Mouse (Mus musculus): ENCODE data around the gene Gm49383.

Gm49383 gene

DNA sequence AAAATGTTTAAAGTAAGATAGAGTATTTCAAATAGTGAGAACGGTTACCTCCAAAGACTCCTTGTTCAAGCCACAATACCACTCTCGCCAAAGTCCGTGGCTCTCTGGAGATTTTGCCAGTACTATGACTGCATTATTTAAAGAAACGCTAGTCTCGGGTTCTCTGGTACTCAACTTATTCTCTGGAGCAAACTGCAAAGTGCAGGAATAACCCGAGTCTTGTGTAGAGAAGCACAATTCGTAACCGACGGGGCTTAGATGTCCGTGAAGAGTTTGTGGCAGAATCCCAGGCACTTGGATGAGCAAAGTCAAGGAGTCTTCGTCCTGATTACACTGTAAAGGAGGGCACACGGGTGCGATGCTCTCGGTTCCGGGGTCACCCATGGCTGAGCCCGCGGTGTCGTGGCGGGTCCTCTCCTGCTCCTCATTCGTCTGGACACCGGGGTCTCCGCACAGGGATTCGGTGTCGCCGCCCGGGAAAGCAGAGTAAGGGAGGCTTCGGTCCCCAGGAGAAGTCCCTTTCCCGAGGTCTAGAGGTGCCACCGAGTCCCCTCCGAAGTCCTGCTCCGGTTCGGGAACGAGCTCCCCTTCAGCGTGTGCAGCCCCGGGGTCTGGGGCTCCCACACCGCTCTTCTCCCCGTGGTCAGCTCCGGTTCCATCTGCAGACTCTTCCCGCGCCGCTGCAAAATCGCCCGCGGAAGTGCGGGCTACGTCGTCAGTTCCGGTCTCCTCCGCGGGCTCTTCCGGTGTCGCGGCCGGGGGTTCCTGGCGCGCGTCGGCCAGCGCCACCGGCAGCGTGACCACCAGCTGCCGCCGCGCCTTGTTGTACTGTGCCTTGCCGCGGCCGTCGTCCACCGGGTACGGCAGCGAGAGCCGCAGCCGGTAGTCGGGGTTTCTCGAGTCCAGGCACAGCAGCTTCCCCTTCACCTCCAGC, at the start of gene Gm49383:
Gm49383 (minus strand) TSS at position 661 of the 934 bp plus-strand sequence.
- peak; percentile 37 for DNase-seq (ENCODE audit: low spot score)

DNA sequence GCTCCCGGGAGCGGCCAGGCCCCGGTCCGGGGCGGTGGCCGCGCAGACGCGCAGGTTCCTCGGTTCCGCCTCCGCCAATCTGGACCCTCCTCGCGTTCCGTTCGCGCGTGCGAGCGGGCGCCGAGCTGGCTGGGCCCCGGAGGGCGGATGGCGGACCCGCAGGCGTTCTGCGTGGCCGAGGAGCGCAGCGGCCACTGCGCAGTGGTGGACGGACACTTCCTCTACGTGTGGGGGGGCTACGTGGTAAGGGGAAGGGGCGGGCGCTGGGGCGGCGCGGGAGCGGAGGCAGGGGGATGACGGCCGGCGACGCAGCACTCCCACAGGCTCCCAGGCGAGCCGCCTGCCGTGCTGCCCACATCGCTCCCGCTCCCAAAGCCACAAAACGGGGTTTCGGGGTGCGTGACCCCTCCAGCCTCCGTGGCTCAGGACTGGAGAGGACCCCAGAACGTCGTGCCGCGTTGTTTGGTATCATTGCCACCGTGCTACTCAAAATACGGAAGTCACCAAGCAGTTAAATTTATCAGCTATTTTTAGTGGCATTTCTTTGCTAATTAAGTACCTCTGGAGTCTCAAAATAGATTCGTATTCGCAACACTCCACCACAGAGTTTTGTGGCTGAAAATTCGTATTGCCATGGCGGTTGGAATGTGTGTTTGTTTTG, 45.0 kb upstream of the Gm49383 start:
- DNase-seq (ENCODE audit: low spot score) = peak; percentile 55

DNA sequence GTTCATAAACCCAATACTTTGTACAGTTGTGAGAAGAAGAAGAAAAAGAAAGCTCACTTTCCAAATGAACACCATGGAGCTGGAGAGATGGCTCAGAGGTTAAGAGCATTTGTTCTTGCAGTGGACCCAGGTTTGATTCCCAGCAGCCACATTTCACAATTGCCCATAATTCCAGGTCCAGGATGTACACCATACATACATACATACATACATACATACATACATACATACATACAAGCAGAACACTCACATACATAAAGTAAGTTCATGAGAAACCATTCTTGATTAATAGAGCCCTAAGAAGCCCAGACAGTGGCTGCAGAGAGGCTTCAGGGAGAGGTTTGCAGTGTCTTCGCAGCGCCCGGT, 44.5 kb upstream of the Gm49383 start:
- no peak for DNase-seq (ENCODE audit: low spot score)

DNA sequence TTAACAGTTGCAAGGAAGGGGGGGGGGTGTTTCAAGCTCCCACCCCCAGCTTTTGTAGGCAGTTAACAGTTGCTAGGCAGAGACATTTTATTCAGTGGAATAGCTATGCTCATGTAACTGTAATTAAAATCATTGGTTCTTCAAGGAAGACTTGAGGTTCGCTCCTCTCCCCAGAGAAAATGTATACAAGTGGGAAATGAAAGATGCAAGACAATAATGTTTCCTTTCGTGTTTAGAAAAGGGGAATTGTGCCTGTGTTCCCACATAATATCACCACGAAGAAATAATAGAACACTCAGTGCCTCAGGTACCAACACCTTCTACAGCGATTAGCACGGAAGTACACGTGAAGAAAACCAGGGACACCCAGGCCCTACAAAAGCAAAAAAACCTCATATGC, 44.0 kb upstream of the Gm49383 start, which contains the start of gene Klhdc1:
Klhdc1 (plus strand) TSS at position 301 of the 400 bp plus-strand sequence.
- DNase-seq (ENCODE audit: low spot score) = no peak

DNA sequence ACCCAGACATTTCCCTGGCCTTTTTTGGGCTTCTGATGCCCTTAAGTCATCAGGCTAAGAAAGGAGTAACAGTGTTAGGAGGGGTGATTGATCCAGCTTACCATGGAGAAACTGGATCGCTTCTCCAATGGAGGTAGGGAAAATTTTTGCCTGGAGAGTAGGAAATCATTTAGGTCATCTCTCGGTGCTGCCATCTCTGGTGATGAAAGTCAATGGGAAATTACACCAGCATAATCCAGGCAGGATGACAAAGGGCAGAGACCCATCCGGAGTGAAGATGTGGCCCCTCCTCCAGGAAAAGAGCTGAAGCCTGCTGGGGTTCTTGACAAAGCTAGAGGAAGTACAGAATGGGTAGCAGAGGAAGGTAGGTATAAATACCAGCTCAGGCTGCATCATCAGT, 41.4 kb upstream of the Gm49383 start:
- no peak for DNase-seq (ENCODE audit: low spot score)

DNA sequence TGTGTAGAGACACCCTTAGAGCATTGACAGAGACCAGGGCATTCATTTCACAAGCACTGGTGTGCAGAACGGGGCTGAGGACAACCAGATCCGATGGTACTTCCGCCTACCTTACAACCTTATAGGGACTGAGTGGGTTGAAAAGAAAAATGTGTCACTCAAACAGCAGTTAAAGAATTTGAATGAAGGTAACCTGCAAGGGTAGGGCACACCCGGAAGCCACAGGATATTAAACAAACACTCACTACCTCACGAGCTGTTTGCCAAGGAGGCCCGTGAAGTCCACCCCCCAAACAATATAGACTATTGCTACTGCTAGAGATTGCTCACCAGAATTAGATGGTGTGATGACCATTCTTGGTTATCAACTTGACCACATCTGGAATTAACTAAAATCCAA, 38.9 kb upstream of the Gm49383 start:
- no peak for DNase-seq (ENCODE audit: low spot score)

DNA sequence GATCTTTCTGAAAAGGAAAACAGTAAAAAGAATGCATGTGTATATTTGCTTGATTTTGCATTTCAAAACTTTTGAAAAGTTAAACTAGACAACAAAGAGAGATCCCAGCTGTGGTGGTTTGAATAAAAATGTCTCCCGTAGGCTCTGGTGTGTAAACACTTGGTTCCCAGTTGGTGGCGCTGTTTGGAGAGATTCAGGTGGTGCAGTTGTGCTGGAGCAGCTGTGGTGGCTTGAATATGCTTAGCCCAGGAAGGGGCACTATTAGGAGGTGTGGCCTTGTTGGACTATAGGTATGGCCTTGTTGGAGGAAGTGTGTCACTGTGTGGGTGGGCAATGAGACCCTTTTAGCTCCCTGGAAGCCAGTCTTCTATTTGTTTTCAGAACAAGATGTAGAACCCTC, 32.3 kb upstream of the Gm49383 start:
- no peak for DNase-seq (ENCODE audit: low spot score)

DNA sequence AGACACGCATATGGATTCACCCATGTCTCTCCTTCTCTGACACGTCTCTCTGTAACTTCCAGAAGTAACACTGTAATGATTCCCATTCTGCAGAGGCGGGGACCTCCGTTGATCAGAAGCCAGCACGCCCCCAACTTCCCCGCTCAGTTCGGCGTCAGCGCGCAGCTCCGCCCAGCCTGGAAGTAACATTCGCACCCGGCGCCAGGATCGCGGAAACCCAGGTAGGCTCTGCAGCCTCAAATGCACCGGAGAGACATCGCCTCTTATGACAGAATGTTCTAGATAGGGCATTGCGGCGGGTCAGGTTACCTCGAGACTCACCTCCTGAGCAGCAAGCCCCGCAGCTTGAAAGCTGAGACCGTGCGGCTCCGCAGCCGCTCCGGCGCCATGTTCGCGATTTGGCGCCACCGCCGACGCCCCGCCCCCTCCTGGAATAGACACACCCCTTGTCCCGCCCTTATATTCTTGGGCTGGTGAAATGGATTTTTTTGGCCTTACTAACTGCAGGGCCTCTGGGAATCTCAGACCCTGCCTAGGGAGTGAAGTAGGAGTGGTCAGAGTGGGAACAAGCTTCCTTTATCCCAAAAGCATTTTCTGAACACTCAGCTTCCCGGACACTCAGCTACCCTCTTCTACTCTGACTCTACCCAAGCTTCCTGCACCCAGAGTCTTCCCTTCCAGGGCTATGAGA, 31.0 kb upstream of the Gm49383 start, which contains the start of gene Pole2:
Pole2 (minus strand) TSS at position 420 of the 691 bp plus-strand sequence.
- DNase-seq (ENCODE audit: low spot score) = peak; percentile 80

DNA sequence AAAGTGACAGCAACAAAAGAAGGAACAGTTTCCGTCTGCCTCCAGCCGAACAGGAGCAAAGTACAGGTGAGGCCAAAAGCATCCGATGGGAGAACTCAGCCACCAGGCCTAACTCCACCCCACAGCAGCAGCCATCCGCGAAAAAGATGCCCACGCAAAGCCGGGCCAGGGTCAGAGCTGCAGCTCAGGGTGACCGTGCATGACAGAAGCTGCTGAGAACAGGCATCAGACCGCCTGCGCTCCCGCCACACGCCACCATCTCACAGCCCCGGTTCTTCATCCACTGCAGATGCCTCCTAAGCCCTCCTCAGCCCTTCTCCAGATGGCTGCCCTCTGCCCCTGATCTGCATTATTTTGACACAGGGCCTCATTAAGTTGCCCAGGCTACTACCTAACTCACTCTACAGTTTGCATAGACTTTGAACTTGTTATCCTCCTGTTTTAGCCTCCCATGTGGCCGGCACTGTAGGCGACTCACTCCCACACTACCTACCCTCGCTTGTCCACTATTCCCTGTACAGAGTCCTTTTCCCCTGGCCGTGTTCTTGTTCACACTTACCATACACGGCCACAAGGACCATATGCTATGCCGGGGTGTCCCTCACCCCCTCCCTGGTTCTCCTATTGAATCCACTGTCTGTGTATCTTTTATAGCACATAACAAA, 23.8 kb upstream of the Gm49383 start:
- DNase-seq (ENCODE audit: low spot score) = no peak

DNA sequence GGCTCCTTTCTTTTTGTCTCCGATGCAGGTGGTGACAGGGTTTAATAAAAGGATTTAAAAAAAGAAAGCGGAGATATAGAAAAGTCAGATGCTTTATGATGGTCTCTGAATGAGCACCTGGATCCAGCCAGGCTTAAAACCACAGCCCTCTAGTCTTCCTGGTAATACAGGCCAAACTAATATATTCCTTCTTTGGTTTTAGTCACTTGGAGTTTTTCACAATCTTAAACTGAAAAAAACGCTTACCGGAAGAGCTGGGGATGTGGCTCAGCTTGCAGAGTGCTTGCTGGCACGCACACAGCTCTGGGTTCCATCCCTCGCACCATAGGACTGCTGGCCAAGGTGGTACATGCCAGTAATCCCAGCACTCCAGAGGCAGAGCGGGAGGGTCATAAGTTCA, 19.7 kb upstream of the Gm49383 start:
- no peak for DNase-seq (ENCODE audit: low spot score)

DNA sequence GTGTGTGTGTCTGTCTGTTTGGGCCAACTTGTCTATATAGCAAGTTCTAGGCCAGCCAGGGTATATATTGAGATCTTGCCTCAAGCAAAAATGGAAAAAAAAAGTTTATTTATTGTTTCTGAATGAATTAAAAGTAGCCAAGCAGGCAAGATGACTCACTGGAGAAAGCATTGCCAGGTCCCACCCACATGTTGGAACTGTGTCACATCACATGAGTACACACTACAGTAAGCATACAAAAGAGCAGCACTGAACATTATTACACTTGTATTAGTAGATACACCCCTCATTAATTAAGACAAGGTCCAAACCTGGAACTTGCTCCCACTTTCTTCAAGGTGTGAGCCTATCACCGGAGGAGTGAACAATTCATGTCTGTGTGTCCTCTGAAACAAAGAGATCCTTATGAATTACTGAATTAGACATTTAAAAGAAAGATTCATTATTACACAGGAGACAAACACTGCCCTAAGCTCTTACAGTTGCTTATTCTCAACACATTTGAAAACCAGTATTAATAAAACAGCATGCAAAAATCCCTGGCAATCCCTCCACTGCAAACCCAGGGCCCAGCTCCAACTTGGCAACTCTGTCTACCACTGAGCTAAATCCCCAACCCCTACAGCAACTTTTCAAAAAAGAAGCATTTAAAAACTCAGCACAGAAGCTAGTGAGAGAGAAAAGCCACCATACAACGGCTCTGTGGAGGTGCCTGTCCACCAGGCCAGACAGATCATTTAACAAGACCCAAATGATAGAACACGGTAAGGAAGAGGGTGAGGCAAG, 18.3 kb upstream of the Gm49383 start:
- no peak for DNase-seq (ENCODE audit: low spot score)

DNA sequence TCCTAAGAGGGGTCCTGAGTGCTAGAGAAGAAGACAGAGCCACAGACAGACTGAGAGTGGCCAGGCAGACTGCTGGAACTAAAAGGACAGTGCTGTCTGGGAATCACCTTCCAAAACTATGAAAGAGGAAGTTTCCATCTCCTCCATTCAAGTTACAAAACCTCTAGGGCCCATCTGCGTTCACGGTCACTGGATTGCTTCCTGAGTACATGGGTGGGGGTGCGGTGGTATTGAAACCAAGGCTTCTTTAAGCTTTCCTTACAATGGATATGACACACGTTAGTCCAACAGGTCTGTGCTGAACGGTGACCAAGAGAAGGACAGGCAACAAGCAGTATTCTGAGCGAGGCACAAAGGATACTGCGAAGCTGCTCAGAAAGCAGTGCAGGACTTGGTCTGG, 17.5 kb upstream of the Gm49383 start:
- no peak for DNase-seq (ENCODE audit: low spot score)

DNA sequence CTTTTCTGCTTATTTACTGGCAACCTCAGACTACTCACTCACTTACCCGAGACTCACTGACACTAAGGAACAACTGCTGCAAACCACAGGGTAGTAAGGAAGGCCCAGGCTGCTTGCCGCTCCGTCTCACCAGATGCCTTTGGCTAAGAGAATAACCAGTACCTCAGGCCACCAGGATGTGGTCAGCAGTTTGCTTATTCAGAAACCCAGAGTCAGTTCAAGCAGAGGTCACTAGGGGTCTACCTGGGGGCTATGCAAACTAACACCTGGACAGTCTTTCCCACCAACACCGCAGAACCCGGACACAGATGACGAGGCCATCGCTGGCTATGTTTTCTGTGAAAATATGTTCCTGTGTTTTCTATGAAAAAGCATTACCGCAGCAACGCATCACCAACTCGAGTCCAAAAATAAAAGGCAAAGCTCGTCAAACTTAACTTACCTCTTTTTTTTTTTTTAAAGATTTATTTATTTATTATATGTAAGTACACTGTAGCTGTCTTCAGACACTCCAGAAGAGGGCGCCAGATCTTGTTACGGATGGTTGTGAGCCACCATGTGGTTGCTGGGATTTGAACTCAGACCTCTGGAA, 16.4 kb upstream of the Gm49383 start:
- DNase-seq (ENCODE audit: low spot score) = no peak

DNA sequence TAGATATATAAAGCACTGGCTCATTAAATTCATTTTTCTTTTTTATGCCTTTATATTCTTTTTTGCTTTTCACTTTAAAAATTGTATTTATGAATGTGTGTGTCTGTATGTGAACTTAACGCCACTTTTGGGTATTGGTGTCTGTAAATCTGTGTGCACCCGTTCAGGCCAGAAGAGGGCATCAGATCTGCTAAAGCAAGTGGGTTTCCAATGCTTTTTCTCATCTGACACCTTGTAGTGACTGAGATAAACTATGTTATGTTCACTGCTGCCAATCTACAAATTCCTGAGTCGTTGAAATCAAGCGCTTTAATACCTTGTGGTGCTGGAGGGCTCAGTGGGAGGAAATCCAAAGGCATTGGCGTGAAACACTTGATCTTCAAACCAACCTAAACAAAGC, 14.2 kb upstream of the Gm49383 start:
- DNase-seq (ENCODE audit: low spot score) = no peak

DNA sequence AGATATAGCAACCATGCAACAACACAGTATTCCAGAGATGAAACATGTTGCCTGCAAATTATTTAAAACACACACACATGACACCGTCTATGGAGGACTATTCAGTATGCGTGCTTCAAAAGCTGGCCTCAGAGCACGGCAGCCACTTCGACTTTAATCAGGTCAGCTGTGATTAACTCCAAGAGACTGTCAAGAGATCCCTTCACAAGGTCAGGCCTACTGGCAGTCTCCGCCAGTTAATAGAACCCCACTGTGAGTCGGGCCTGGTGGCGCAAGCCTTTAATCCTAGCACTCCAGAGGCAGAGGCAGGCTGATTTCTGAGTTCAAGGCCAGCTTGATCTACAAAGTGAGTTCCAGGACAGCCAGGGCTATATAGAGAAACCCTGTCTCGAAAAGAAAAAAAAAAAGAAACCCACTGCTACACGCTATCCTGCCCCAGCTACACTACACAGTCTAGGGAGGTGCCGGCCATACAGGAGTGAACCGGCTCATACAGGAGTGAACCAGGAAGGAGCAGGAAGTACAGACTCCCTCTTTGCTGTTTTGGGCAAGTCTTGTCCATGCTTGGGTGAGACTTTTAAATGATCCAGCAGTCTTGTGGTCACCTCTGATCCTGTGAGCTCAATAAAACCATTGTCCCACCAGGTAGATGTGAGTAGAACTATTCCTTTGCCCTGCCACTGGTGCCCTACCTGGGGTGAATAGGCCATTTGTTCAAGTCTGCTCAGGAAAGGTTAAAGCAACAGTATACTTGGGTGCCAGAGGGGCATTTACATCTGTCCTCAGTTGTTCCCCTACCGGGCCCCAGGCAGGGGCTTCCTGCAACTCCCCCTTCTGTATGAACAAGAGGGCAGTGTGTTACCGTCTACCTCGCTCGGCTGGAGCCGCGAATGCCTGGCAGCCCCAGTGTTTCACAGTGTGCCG, 13.4 kb upstream of the Gm49383 start:
- DNase-seq (ENCODE audit: low spot score) = no peak

DNA sequence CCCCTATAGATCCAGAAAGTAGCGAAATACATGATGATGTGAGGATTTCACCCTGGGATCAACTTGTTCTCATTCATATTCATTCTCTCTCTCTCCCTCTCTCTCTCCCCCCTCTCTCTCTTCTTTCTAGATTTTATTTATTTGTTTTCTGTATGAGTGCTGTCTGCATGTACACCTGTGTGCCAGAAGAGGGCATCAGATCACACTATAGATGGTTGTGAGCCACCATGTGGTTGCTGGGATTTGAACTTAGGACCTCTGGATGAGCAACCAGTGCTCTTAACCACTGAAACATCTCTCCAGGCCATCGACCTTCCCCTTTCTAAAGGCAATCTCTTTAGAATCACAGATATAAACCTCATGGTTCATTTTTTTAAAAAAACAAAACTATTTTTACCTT, 11.6 kb upstream of the Gm49383 start:
- DNase-seq (ENCODE audit: low spot score) = no peak

DNA sequence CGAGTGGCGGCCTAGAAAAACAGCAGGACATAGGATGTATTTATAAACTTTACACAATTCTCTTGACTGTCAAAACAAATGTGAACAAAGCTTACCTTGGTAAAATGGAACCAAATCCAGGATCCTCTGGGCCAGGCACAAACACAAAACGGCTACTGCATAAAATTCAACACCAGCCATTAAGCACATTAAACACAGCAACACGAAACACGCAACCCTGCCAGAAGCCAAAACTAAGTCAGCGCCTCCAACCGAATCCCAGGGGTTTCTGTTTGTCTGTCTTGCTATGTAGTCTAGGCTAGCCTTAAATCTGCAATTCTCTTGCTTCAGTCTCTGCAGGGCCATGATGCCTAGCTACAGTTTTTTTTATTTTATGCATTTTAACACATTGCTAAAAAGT, 11.0 kb upstream of the Gm49383 start:
- no peak for DNase-seq (ENCODE audit: low spot score)

DNA sequence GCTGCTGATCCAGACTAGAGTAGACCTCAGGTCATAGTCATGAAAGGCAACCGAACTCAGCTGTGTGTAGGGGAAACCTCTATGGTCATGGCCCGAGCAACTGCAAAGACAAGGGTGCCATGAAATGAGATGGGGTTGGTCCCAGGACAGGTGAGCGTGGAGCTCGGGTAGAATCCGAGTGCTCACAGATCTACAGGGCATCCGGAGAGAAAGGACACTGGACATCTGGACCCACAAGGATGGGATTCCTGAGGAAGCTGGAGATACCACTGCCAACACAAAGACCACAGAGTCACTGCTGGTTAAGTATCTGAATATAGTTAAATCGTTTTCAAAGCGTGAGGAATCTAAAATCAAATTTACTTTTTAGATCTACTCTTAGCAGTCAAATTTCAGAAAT, 10.5 kb upstream of the Gm49383 start:
- no peak for DNase-seq (ENCODE audit: low spot score)

DNA sequence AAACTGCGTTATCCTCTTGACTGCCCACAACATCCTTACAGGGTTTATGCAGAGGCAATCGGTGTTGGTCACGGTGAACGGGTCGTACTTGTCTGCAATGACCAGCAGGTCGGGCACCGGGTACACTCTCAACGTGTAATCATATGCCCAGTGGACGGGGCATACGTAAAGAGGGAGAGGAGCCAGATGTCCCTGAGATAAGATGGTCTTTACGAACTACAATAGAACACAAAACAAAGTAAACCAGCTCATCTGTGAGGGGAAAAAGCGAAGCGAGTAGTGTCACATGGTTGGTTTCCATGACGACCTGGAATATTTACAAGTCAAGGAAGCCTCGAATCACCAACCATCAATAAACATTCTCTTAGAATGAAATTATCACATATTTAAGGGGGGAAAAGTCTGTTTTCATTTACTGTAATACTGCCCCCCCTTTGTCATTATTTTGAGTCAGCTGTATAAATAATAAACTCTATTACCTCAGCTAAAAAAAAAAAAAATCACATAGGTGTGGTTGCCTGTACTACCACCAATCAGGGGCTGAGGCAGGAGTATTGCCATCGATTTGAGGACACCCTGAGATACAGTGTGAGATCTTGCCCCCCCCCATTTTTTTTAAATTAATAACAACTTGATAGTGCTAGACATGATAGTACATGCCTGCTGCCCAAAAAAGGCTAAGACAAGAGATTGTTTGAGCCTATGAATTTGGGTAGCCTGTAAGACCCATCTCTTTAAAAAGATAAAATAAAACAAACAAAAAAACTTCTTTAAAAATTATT, 7.3 kb upstream of the Gm49383 start, which contains the start of gene Gm49384:
Gm49384 (minus strand) TSS at position 216 of the 782 bp plus-strand sequence.
- DNase-seq (ENCODE audit: low spot score) = no peak
